Mouse (Mus musculus): ENCODE results near the gene Klhl15.
"Not testable (repeated sequence)": the region's sequence is repeated elsewhere in the genome, so short reads cannot be mapped to it uniquely, and the experiment has no call there.

GRCm38 (mm10) chrX:94193901-94194300 is 40.5 kb upstream of the Klhl15 start:
- TF ChIP-seq POLR2A (IDR thresholded peaks at IDR 0.05; ENCODE audit: insufficient read length, low read depth); TCF12 (IDR thresholded peaks at IDR 0.05; ENCODE audit: insufficient read depth, poor library complexity, severe bottlenecking); MAX (IDR thresholded peaks at IDR 0.05; ENCODE audit: low read depth); TCF3 (IDR thresholded peaks at IDR 0.05; ENCODE audit: insufficient read length, low read depth); MYOD1 (IDR thresholded peaks at IDR 0.05; ENCODE audit: control insufficient read depth in 1 of 3, insufficient read length in 2 of 3, low read depth in 2 of 3); CEBPB (IDR thresholded peaks at IDR 0.05; ENCODE audit: insufficient read depth, poor library complexity, severe bottlenecking); POLR2AphosphoS2 (IDR thresholded peaks at IDR 0.05; ENCODE audit: insufficient read length, low read depth); USF1 (IDR thresholded peaks at IDR 0.05; ENCODE audit: low read depth): not testable (repeated sequence)
